Mouse (Mus musculus) liver, embryonic 14.5 days (tissue): ENCODE measurements at regions not wholly inside any gene's neighbourhood (a gene's known extent, or its start where the extent isn't known, plus 50 kb on each side); places are given as distances from the start of the nearest gene placed in this dataset.

Experiments
- CTCF ChIP-seq: IDR thresholded peaks from 2 replicates; pipeline ENCODE4 v1.5.1; 2016; ENCODE audit warnings: antibody characterized with exemption, low read depth, control low read depth
- EP300 ChIP-seq: IDR thresholded peaks from 2 replicates; pipeline ENCODE4 v1.6.1; 2016; ENCODE audit warnings: antibody characterized with exemption, low read depth

- no peak for TF ChIP-seq CTCF
- no peak for TF ChIP-seq EP300
Measured at GRCm38 (mm10) chr9:46654422-46654821, 334.6 kb upstream of the 4931429L15Rik start.
